Mouse (Mus musculus): ENCODE measurements around the gene Bach2. TPM values are rescaled to one million over a fixed set of nuclear protein-coding genes. Genes with fewer than 3 reads are reported as not detected.
A peak's percentile ranks its signal among the peaks of the same experiment; 100 is the strongest.

Gene Bach2
- total and polyA plus RNA-seq, 2 experiments from 2014 or later = 11.7 to 15.9 TPM

DNA sequence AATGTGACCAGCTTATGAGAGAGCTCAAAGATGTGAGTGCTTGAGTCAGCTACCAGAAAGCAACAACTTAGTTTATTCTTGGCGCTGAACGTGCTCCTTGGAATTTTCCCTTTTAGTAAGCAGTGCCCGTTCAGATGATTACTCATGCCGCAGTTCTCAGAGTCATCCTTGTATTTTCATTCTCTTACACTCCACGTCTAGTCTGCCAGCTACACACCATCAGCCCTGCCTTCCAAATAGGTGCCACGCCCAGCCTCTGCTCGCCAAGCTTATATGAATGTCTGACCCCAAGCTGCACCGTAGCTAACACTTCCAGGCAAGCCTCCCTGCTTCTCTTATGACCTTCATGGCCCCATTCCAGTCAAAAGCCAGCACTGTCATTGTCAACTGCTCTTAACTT, 227.4 kb downstream of the Bach2 start:
- no peak for ATAC-seq (ENCODE audit: low FRiP score)
- Histone ChIP-seq H3K4me2 (ENCODE audit: low read depth, low read length, poor library complexity, severe bottlenecking) (no peak overlapping the region), H3K27ac (ENCODE audit: low read depth, low read length) (no peak overlapping the region), H3K4me3 (ENCODE audit: low read depth, low read length) (no peak overlapping the region), H3K9ac (replicated peaks; ENCODE audit: low read length, poor library complexity, severe bottlenecking) (no peak overlapping the region), H3K4me1 (ENCODE audit: insufficient read depth, low read length) (no peaks in the 10 kb centered on the region), H3K27me3 (ENCODE audit: insufficient read depth, low read length) (no peaks in the 10 kb centered on the region), H3K36me3 (ENCODE audit: insufficient read depth, low read length) (no peaks in the 10 kb centered on the region), H3K9me3 (ENCODE audit: low read length) (0 out of 2 replicates have a peak, but pooled peaks cover 5% of the 10 kb centered on the region)
- DNase-seq (ENCODE audit: low spot score) = no peak
- no peak for TF ChIP-seq CTCF (IDR thresholded peaks at IDR 0.05)
- 84% methylated on average over 8 of the region's 8 CpGs for WGBS

DNA sequence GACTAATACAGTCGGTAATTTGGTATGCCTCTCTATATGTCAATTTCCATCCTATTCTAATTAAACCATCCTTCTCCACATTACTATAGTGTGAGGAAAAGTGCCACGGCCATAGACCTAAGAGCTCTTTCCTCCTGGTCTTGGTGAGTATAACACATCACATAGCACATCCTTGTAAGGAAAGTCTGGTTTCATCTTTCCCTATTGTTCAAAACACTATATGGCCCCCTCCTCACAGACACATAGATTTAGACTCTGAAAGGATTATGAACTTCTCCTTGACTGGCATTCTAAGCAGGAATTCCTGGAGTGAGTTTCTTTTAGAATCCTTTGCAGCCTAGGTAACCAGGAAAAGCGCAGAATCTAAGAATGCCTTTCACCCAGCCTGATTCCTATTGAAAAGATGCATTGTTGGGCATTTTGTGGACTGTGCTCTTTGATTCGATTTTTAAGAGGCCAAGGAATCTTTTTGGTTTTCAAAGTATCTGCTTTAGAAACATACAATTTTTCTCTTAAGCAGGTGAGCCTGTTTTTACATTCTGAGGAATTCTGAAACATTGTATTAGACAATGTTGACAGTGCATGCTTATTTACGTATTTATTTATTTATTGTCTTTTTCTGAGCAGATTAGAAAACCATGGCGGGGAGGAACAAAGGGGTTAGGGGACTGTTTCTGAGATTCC, 239.5 kb downstream of the Bach2 start:
- Histone ChIP-seq H3K4me3 (ENCODE audit: low read depth, low read length) (no peak overlapping the region), H3K9ac (replicated peaks; ENCODE audit: low read length, poor library complexity, severe bottlenecking) (no peak overlapping the region), H3K4me2 (ENCODE audit: low read depth, low read length, poor library complexity, severe bottlenecking) (no peak overlapping the region), H3K4me1 (ENCODE audit: insufficient read depth, low read length) (peaks cover 17% of the 10 kb centered on the region), H3K36me3 (ENCODE audit: insufficient read depth, low read length) (no peaks in the 10 kb centered on the region), H3K27ac (ENCODE audit: low read depth, low read length) (no peak overlapping the region), H3K27me3 (ENCODE audit: insufficient read depth, low read length) (no peaks in the 10 kb centered on the region), H3K9me3 (ENCODE audit: low read length) (no peaks in the 10 kb centered on the region)
- DNase-seq (ENCODE audit: low spot score) (peak; percentile 20), ATAC-seq (ENCODE audit: low FRiP score) (no peak)
- 21% methylated on average over 6 of the region's 6 CpGs for WGBS
- TF ChIP-seq CTCF (IDR thresholded peaks at IDR 0.05) = no peak

DNA sequence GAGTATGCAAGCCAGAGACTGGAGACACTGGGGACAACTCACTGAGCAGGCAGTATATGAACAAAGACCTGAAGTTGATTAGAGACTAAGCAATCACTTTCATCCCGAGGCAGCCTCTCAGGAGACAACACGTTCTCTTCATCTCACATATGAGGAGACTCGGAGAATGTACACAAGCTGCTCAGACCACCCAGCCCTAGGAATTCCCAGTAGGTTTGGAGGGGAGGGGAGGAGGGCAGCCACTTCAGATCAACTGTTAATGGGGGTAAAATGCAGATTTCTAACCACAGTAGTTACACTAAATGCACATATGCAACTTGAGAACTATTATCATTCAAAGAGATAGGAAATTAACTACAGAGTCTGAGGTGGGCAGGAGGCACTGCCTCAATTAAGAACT, 240.6 kb downstream of the Bach2 start:
- H3K9me3 ChIP-seq (ENCODE audit: low read length) = no peaks in the 10 kb centered on the region
- no peak overlapping the region for H3K9ac ChIP-seq (replicated peaks; ENCODE audit: low read length, poor library complexity, severe bottlenecking)
- no peaks in the 10 kb centered on the region for H3K27me3 ChIP-seq (ENCODE audit: insufficient read depth, low read length)
- H3K4me3 ChIP-seq (ENCODE audit: low read depth, low read length) = no peak overlapping the region
- DNase-seq (ENCODE audit: low spot score) (no peak), ATAC-seq (ENCODE audit: low FRiP score) (no peak)
- no peak overlapping the region for H3K4me2 ChIP-seq (ENCODE audit: low read depth, low read length, poor library complexity, severe bottlenecking)
- WGBS = 23% methylated on average over 3 of the region's 3 CpGs
- H3K36me3 ChIP-seq (ENCODE audit: insufficient read depth, low read length) = no peaks in the 10 kb centered on the region
- no peak overlapping the region; the same call in 1 of the 2 replicates for H3K27ac ChIP-seq (ENCODE audit: low read depth, low read length)
- TF ChIP-seq CTCF (IDR thresholded peaks at IDR 0.05) = no peak
- peaks cover 20% of the 10 kb centered on the region for H3K4me1 ChIP-seq (ENCODE audit: insufficient read depth, low read length)

DNA sequence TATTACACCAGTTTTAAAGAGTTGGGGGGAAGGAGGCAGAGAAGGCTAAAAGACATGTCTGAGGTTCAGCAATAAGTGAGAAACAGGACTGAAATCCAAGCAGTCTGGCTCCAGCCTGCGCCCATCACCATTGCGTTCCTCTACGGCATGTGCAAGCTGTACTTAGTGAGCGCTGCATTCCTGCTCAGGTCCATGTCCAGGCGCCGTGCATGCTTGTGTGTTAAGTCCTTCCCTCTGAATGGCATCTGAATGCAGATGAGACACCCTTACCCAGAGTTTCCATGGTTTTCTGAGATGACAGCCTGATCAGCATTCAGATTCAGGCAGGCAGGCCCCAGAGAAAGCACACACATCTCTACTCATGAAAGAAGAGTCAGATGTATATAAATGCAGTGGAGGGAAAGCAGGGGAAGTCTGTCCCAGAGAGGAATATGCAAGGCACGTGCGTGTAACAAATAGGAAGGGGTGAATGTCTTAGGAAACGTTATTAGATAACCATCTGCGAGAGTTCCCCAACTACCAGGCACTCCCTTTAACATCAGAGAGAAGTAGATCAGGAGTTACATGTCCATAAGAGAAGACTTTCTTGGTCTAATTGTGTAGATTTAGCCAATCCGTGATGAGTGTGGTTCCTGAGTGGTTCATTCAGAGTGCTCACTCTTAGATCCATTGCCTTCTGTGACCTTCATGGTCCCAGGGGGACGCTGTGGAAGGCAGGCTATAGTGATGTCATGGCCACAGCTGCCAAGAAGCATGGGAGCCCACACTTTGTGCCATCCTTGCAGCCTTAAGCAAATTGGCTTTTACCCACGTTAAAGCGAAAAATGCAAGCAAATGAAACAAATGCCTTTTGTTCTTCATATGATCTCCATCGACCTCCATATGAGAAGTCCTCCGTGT, 241.4 kb downstream of the Bach2 start:
- peaks cover 20% of the 10 kb centered on the region for H3K4me1 ChIP-seq (ENCODE audit: insufficient read depth, low read length)
- peak overlapping the region; percentile 33 for H3K27ac ChIP-seq (ENCODE audit: low read depth, low read length)
- ATAC-seq (ENCODE audit: low FRiP score) (no peak; the same call in 1 of the 2 replicates), DNase-seq (ENCODE audit: low spot score) (peak; percentile 54)
- no peak overlapping the region for H3K9ac ChIP-seq (replicated peaks; ENCODE audit: low read length, poor library complexity, severe bottlenecking)
- no peak overlapping the region for H3K4me2 ChIP-seq (ENCODE audit: low read depth, low read length, poor library complexity, severe bottlenecking)
- H3K36me3 ChIP-seq (ENCODE audit: insufficient read depth, low read length) = no peaks in the 10 kb centered on the region
- H3K9me3 ChIP-seq (ENCODE audit: low read length) = no peaks in the 10 kb centered on the region
- no peak overlapping the region for H3K4me3 ChIP-seq (ENCODE audit: low read depth, low read length)
- H3K27me3 ChIP-seq (ENCODE audit: insufficient read depth, low read length) = no peaks in the 10 kb centered on the region
- WGBS = 43% methylated on average over 16 of the region's 16 CpGs
- no peak for TF ChIP-seq CTCF (IDR thresholded peaks at IDR 0.05)

DNA sequence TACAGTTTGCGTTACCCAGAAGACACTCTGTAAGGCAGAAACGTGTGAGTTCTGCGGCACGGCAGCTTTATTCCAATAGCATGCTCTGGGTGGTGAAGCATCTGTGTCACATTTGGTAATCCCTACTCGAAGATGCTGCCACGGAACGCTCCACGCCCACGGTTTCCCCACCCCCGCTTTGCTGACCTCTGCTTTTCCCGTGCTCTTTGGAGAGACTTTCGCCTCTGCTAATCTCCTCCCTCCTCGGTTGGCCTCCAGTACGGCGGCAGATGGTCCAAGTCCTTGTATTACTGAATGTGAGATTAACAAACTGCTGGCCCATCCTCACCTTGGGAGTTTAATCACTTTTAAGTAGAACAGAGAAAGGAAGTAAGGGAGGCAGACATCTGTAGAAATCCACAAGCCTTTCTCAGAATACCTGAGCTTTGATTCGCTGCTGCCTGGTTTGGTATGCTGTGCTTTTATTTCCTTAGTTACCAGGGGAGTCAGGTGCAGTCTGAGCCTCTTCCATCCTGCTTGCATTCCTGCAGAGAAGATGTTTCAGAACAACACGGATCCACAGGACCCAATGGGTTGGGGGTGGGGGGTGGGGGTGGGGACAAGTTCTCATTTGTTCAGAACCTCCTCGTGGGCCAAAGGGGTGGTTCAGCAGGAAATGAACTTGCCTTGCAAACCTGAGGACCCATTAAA, 242.9 kb downstream of the Bach2 start:
- Histone ChIP-seq H3K36me3 (ENCODE audit: insufficient read depth, low read length) (no peaks in the 10 kb centered on the region), H3K27ac (ENCODE audit: low read depth, low read length) (peak overlapping the region; percentile 27), H3K4me3 (ENCODE audit: low read depth, low read length) (no peak overlapping the region), H3K4me1 (ENCODE audit: insufficient read depth, low read length) (peaks cover 22% of the 10 kb centered on the region), H3K4me2 (ENCODE audit: low read depth, low read length, poor library complexity, severe bottlenecking) (peak overlapping the region; percentile 33), H3K9ac (replicated peaks; ENCODE audit: low read length, poor library complexity, severe bottlenecking) (no peak overlapping the region), H3K9me3 (ENCODE audit: low read length) (no peaks in the 10 kb centered on the region), H3K27me3 (ENCODE audit: insufficient read depth, low read length) (no peaks in the 10 kb centered on the region)
- peak; percentile 57 for ATAC-seq (ENCODE audit: low FRiP score)
- WGBS = 8% methylated on average over 18 of the region's 18 CpGs
- peak; percentile 43 for DNase-seq (ENCODE audit: low spot score)
- no peak for TF ChIP-seq CTCF (IDR thresholded peaks at IDR 0.05)

All from midbrain, postnatal 0 days (tissue).